Comparison of ENCODE assay signal across 13 mouse cellular contexts in the genomic region with DNA sequence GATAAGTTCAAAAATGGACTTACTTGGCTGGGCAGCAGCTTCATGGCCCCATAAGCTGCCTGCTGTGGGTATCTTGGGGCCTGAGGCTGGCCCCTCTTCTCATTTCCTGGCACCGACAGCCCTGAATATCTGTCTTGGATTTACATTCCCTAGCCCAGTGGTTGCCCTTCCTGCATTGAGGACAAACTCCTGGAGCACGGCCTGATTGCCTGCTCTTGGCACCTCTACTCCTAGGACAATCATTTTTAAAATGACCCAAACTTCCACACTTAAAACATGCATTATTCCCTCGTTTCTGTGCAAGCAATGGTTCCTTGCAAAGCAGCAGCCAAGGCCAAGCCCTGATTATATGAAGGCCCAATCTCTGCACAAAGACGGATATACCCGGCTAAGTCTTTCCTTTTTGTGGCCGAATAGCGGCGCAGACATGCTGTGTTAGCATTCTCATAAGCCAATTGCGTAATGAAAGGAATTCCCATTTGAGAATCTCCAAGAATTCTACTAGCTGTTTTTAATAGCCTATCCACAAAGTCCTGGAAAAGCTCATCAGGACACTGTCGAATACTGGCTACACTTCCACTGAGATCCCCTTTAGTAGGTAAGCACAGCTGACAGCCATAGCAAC. TPM values are rescaled to one million over a fixed set of nuclear protein-coding genes. Genes with fewer than 3 reads are reported as not detected.
DNase-seq lines count a peak whose midpoint lies in the region; ATAC-seq and TF ChIP-seq lines count a peak whose summit lies in the region.
"Had no signal": no experiment of that assay in that cellular context is flagged by ENCODE, and none has a peak within 500 bp of the region (broad histone marks: within the 10 kb centered on the region; RNA-seq: fewer than 3 reads in every experiment).

No protein-coding gene starts in this region.

- WGBS in limb, embryonic 14.5 days, result 83% methylated on average over 10 of the region's 10 CpGs
- WGBS in limb, embryonic 10.5 days, result 96% methylated on average over 10 of the region's 10 CpGs

- no peaks in the 10 kb centered on the region for H3K4me1 ChIP-seq in limb, embryonic 14.5 days (ENCODE audit: control insufficient read depth, insufficient read depth, low read length)
- H3K4me1 ChIP-seq in limb, embryonic 10.5 days, result no peaks in the 10 kb centered on the region
- H3K4me1 ChIP-seq: neural tube, embryonic 12.5 days had no signal

- H3K27me3 ChIP-seq in limb, embryonic 14.5 days (ENCODE audit: control insufficient read depth, insufficient read depth, low read length), result no peaks in the 10 kb centered on the region
- H3K27me3 ChIP-seq in limb, embryonic 10.5 days (ENCODE audit: low read depth, poor library complexity, severe bottlenecking), result no peaks in the 10 kb centered on the region
- H3K27me3 ChIP-seq: liver, embryonic 13.5 days; neural tube, embryonic 12.5 days had no signal

- no peak overlapping the region for H3K4me3 ChIP-seq in limb, embryonic 14.5 days (replicated peaks; ENCODE audit: low read length)
- no peak overlapping the region for H3K4me3 ChIP-seq in limb, embryonic 10.5 days
- H3K4me3 ChIP-seq: liver, embryonic 13.5 days; neural tube, embryonic 12.5 days had no signal

- 0 out of 2 replicates have a peak overlapping the region, but pooled peaks have one; percentile 5 for H3K27ac ChIP-seq in limb, embryonic 14.5 days (replicated peaks; ENCODE audit: low read depth, low read length)
- no peak overlapping the region for H3K27ac ChIP-seq in limb, embryonic 10.5 days
- H3K27ac ChIP-seq: liver, embryonic 13.5 days; neural tube, embryonic 12.5 days had no signal

- no peaks in the 10 kb centered on the region for H3K36me3 ChIP-seq in limb, embryonic 14.5 days (ENCODE audit: control insufficient read depth, insufficient read depth, low read length)
- H3K36me3 ChIP-seq in limb, embryonic 10.5 days, result no peaks in the 10 kb centered on the region
- H3K36me3 ChIP-seq: neural tube, embryonic 12.5 days had no signal

- 0 out of 2 replicates have a peak, but pooled peaks cover 6% of the 10 kb centered on the region for H3K9me3 ChIP-seq in limb, embryonic 14.5 days (ENCODE audit: control insufficient read depth, low read length)
- H3K9me3 ChIP-seq in limb, embryonic 10.5 days (replicated peaks), result no peaks in the 10 kb centered on the region
- H3K9me3 ChIP-seq: liver, embryonic 13.5 days; neural tube, embryonic 12.5 days had no signal

- DNase-seq in gastrocnemius, adult 18-20 months (ENCODE audit: low spot score), result peak; percentile 20
- DNase-seq in gastrocnemius, adult 8-10 months (ENCODE audit: low spot score in 2 of 2), result no peak
- no peak for DNase-seq in limb, embryonic 14.5 days (ENCODE audit: low spot score)
- DNase-seq in limb, embryonic 10.5 days (ENCODE audit: low spot score), result no peak
- peak; percentile 57 to 59 for DNase-seq in heart, adult 9 months (ENCODE audit: low spot score in 2 of 2)
- peak; percentile 32 for DNase-seq in lung, postnatal 10 days
- DNase-seq in neural tube, embryonic 10.5 days (ENCODE audit: extremely low spot score, low spot score), result no peak
- DNase-seq in right cerebral cortex, postnatal 4 days, result no peak
- DNase-seq: cerebellum, adult 2 months; liver, embryonic 13.5 days; thymus, postnatal 4 days had no signal

- H3K9ac ChIP-seq in limb, embryonic 14.5 days (ENCODE audit: low read depth, low read length, severe bottlenecking), result no peak overlapping the region
- H3K9ac ChIP-seq: liver, embryonic 13.5 days; neural tube, embryonic 12.5 days had no signal

- TF ChIP-seq POLR2A in limb, embryonic 14.5 days (IDR thresholded peaks at IDR 0.05; ENCODE audit: borderline replicate concordance, extremely low read depth, insufficient read depth, insufficient read length), result no peak

- 0 out of 2 replicates have a peak, but pooled peaks have one; percentile 47 for ATAC-seq in limb, embryonic 14.5 days (ENCODE audit: low FRiP score, low read depth)

- H3K4me2 ChIP-seq in limb, embryonic 14.5 days (replicated peaks; ENCODE audit: low read depth, low read length, severe bottlenecking), result no peak overlapping the region
- H3K4me2 ChIP-seq: liver, embryonic 13.5 days; midbrain, embryonic 11.5 days; neural tube, embryonic 12.5 days had no signal

RNA-seq across cellular contexts. Expression of a gene that starts 18.6 kb away (rescaled TPM):
- total RNA-seq in gastrocnemius, adult 18-20 months (2021), result 10 to 100 TPM; 33.8 to 36.0 TPM
- 10 to 100 TPM; 33.8 to 42.0 (median 34.6) TPM for total RNA-seq in gastrocnemius, adult 8-10 months (2022)
- polyA plus RNA-seq in limb, embryonic 14.5 days (2012; rRNA removed), result 15.8 and 17.0 TPM in 2 replicates
- 23.5 and 26.5 TPM in 2 replicates for polyA plus RNA-seq in limb, embryonic 14.5 days (2014; fragmentation: Nextera tagmentation; extraction: Ambion mirVana)
- polyA plus RNA-seq in limb, embryonic 10.5 days (2016; fragmentation: Nextera tagmentation; extraction: Ambion mirVana), result 14.2 and 14.5 TPM in 2 replicates

Comparison
In these comparisons a context has a peak if more than half of its experiments do, and no peak if none do; other contexts are left out.
1. DNase-seq: peak in gastrocnemius, adult 18-20 months (single experiment), heart, adult 9 months (2 of 2) and lung, postnatal 10 days (single experiment); none in gastrocnemius, adult 8-10 months (0 of 2), limb, embryonic 14.5 days (single experiment), limb, embryonic 10.5 days (single experiment), neural tube, embryonic 10.5 days (single experiment) and right cerebral cortex, postnatal 4 days (single experiment).